8 mouse cellular contexts compared by ENCODE assay signal in genomic region chr2:35691257-35692049, GRCm38 (mm10).
DNase-seq lines count a peak whose midpoint lies in the region; ATAC-seq and TF ChIP-seq lines count a peak whose summit lies in the region.

No protein-coding gene starts in this region.

- H3K27ac ChIP-seq in intestine, embryonic 16.5 days (ENCODE audit: low read length) = peak overlapping the region; percentile 87
- H3K27ac ChIP-seq in liver, embryonic 15.5 days (replicated peaks) = no peak overlapping the region; the same call in 1 of the 2 replicates
- peak overlapping the region; percentile 35; the same call in 1 of the 2 replicates for H3K27ac ChIP-seq in neural tube, embryonic 13.5 days (replicated peaks)

- peak overlapping the region; percentile 58 for H3K9ac ChIP-seq in intestine, embryonic 16.5 days (ENCODE audit: low read depth, low read length)
- H3K9ac ChIP-seq in liver, embryonic 15.5 days = no peak overlapping the region
- H3K9ac ChIP-seq in neural tube, embryonic 13.5 days = no peak overlapping the region; the same call in 1 of the 2 replicates

- H3K36me3 ChIP-seq in intestine, embryonic 16.5 days (ENCODE audit: control insufficient read depth, insufficient read depth, low read length) = no peaks in the 10 kb centered on the region
- H3K36me3 ChIP-seq in liver, embryonic 15.5 days (replicated peaks) = no peaks in the 10 kb centered on the region
- H3K36me3 ChIP-seq in neural tube, embryonic 13.5 days = no peaks in the 10 kb centered on the region

- peaks cover 95% of the 10 kb centered on the region for H3K4me1 ChIP-seq in intestine, embryonic 16.5 days (ENCODE audit: control insufficient read depth, insufficient read depth, low read length)
- H3K4me1 ChIP-seq in liver, embryonic 15.5 days (replicated peaks) = peaks cover 59% of the 10 kb centered on the region
- peaks cover 99% of the 10 kb centered on the region for H3K4me1 ChIP-seq in neural tube, embryonic 13.5 days (replicated peaks)

- no peaks in the 10 kb centered on the region for H3K9me3 ChIP-seq in intestine, embryonic 16.5 days (ENCODE audit: control insufficient read depth, low read length)
- no peaks in the 10 kb centered on the region for H3K9me3 ChIP-seq in liver, embryonic 15.5 days (replicated peaks)
- H3K9me3 ChIP-seq in neural tube, embryonic 13.5 days = no peaks in the 10 kb centered on the region

- no peak for TF ChIP-seq CTCF in Patski (IDR thresholded peaks at IDR 0.05)

- no peaks in the 10 kb centered on the region for H3K27me3 ChIP-seq in Patski
- H3K27me3 ChIP-seq in intestine, embryonic 16.5 days (replicated peaks; ENCODE audit: control insufficient read depth, insufficient read depth, low read length) = no peaks in the 10 kb centered on the region
- H3K27me3 ChIP-seq in liver, embryonic 15.5 days = no peaks in the 10 kb centered on the region
- no peaks in the 10 kb centered on the region for H3K27me3 ChIP-seq in neural tube, embryonic 13.5 days

- CTCF ChIA-PET in Patski (lab: Charles Lee) = interaction anchor here (0.7 to 1.0 kb wide), 2 partner anchors 11 to 20 kb away, joined by 3 read pairs; no protein-coding TSS in a partner anchor

- peak overlapping the region; percentile 42 for H3K4me3 ChIP-seq in intestine, embryonic 16.5 days (ENCODE audit: low read length)
- H3K4me3 ChIP-seq in liver, embryonic 15.5 days (replicated peaks) = peak overlapping the region; percentile 10; the same call in 1 of the 2 replicates
- no peak overlapping the region for H3K4me3 ChIP-seq in neural tube, embryonic 13.5 days

- WGBS in intestine, embryonic 16.5 days = 9% methylated on average over 7 of the region's 7 CpGs
- WGBS in liver, embryonic 15.5 days (ENCODE audit: insufficient replicate concordance) = 32% methylated on average over 7 of the region's 7 CpGs
- 28% methylated on average over 7 of the region's 7 CpGs for WGBS in neural tube, embryonic 13.5 days

- ATAC-seq in Patski = peak; percentile 93
- peak; percentile 33; the same call in 1 of the 2 replicates for ATAC-seq in granulocyte monocyte progenitor cell, adult 5-6 weeks (replicated peaks; ENCODE audit: poor library complexity, severe bottlenecking)
- ATAC-seq in intestine, embryonic 16.5 days = peak; percentile 84
- peak; percentile 71 for ATAC-seq in liver, embryonic 15.5 days (ENCODE audit: insufficient read depth)
- ATAC-seq in neural tube, embryonic 13.5 days (ENCODE audit: low read depth) = 0 out of 2 replicates have a peak, but pooled peaks have one; percentile 18

- in situ Hi-C loops in Patski (cut with MboI; ENCODE audit: low pct_unique_long_range_greater_than_20kb) = no loop called here

- POLR2A ChIA-PET in Patski (lab: Charles Lee) = interaction anchor here (0.9 kb wide), 1 partner anchor 18 kb away, joined by 4 read pairs; no protein-coding TSS in a partner anchor

- peak overlapping the region; percentile 56 for H3K4me2 ChIP-seq in intestine, embryonic 16.5 days (ENCODE audit: low read depth, low read length)
- H3K4me2 ChIP-seq in liver, embryonic 15.5 days = peak overlapping the region; percentile 41
- no peak overlapping the region for H3K4me2 ChIP-seq in neural tube, embryonic 13.5 days

- DNase-seq in Patski (ENCODE audit: low read depth, low spot score) = no peak
- peak; percentile 84 for DNase-seq in embryo, embryonic 10 days (ENCODE audit: low spot score)
- no peak for DNase-seq in thymus, postnatal 4 days
- DNase-seq in cerebellum, adult 8-10 months = no peak

Comparison
In these comparisons a context has a peak if more than half of its experiments do, and no peak if none do; other contexts are left out.
1. ATAC-seq: peak in every context shown above with its lines; median percentile 93 in Patski; 84 in intestine, embryonic 16.5 days; 71 in liver, embryonic 15.5 days; 33 in granulocyte monocyte progenitor cell, adult 5-6 weeks; 18 in neural tube, embryonic 13.5 days.